Mouse (Mus musculus): ENCODE measurements around the gene Dpf3. TPM values are rescaled to one million over a fixed set of nuclear protein-coding genes. Genes with fewer than 3 reads are reported as not detected.

Dpf3 gene
- polyA plus RNA-seq, 1 experiment from 2014 or later = 23.5 TPM

DNA sequence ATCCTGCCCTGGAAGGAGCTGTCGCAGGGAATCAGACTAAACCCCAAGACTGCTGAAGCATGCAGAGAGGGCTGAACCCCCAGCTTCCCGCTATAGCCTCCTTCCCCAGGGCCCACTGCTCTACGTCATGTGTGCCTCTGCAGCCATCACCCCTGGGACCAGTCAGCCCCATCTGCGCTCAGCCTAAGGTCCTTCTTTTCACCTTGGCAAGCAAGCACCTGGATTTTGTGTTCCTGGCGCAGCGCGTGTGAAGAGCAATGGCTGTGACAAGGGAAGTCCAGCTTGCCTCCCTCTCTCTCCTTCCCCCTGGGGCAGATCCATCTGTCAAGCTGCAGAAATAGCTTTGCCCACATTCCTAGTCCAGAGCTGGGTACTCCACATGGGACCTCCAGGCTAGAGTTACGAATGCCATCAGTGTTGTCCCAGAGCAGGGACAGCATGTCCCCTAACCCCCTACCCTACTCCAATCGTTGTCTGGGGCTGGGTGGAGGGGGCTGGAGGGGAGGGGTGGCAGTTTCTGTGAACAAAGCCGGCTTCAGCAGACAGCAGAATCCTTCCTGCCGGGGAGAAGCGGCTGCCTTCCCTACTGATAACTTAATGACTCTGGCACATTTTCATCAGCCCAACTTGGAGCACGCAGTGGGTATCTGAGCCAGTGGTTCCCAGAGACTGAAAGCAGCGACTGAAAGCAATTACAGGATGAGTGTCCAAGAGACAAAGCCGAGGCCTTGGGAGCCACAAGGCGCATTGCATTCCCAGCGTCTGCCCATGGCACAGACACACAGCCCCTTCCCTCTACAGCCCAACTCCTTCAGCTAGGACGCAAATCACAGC is 185.0 kb downstream of the Dpf3 start:
- Histone ChIP-seq H3K36me3 (ENCODE audit: control insufficient read depth, insufficient read depth, low read length) (no peaks in the 10 kb centered on the region), H3K9ac (ENCODE audit: low read depth, low read length) (0 out of 2 replicates have a peak overlapping the region, but pooled peaks have one; percentile 37), H3K4me2 (replicated peaks; ENCODE audit: low read depth, low read length) (peak overlapping the region; percentile 7; the same call in 1 of the 2 replicates), H3K27ac (ENCODE audit: low read depth, low read length) (peak overlapping the region; percentile 67), H3K27me3 (ENCODE audit: control insufficient read depth, insufficient read depth, low read length) (no peaks in the 10 kb centered on the region), H3K9me3 (ENCODE audit: control insufficient read depth, low read length) (no peaks in the 10 kb centered on the region), H3K4me1 (replicated peaks; ENCODE audit: control insufficient read depth, insufficient read depth, low read length) (peaks cover 7% of the 10 kb centered on the region; the same call in 1 of the 2 replicates), H3K4me3 (ENCODE audit: low read depth, low read length) (no peak overlapping the region)
- peak; percentile 71; the same call in 1 of the 2 replicates for ATAC-seq (ENCODE audit: low FRiP score)
- WGBS = 26% methylated on average over 18 of the region's 18 CpGs
- peak; percentile 53 for DNase-seq (ENCODE audit: low spot score)

DNA sequence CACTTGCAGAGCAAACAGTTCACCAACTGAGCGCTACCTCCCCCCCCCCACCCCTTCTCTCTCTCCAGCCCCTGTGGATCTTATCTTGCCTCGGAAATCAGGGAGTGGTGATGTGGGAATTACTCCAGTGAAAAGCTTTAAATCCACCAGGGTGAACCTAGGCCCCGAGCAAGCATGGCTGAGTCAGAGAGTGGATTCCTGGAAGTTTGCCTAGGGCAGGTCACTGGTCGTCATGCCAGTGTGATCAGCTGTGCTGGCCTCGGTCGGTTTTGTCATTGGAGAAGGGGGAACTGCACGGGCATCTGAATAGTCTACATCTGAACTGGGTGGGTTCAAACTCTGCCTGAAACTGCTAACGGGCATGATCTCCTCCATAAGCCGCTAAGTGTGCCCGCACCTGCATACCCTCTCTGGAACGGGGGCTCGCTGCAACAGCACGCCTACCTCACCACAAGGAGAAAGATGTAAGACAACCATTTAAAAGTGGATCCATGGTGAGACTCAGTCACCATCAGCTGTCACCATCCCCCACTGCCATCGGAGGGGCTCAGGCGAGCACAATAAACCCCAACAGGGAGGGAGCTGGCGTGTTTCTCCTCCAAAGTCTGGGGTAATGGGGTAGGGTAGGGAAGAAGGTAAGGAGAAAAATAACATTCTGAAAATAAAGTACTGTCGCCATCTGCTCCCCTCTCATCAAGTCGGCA is 185.7 kb downstream of the Dpf3 start:
- Histone ChIP-seq H3K27me3 (ENCODE audit: control insufficient read depth, insufficient read depth, low read length) (no peaks in the 10 kb centered on the region), H3K4me2 (replicated peaks; ENCODE audit: low read depth, low read length) (no peak overlapping the region), H3K36me3 (ENCODE audit: control insufficient read depth, insufficient read depth, low read length) (no peaks in the 10 kb centered on the region), H3K9ac (ENCODE audit: low read depth, low read length) (no peak overlapping the region), H3K4me3 (ENCODE audit: low read depth, low read length) (no peak overlapping the region), H3K27ac (ENCODE audit: low read depth, low read length) (peak overlapping the region; percentile 67), H3K9me3 (ENCODE audit: control insufficient read depth, low read length) (no peaks in the 10 kb centered on the region), H3K4me1 (replicated peaks; ENCODE audit: control insufficient read depth, insufficient read depth, low read length) (peaks cover 7% of the 10 kb centered on the region; the same call in 1 of the 2 replicates)
- no peak for ATAC-seq (ENCODE audit: low FRiP score)
- no peak for DNase-seq (ENCODE audit: low spot score)
- 68% methylated on average over 18 of the region's 18 CpGs for WGBS

DNA sequence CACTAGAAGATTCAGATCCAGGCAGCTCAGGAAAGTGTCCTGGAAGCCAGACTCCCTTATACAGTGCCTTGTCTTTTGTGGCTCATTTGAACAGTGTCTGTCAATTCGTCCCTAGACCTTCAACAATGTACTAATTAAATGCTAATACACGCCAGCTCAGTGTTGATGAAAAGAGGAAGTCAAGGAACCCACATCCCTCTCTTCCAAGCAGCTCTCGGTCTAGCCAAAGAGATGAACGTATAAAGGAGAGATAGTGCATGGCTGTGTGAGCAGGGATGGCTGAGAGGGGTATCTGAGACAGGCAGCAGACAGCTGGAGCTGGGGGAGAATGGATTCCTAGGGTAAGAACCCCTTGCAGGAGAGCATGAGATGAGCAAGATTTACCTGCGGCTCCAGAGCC is 189.2 kb downstream of the Dpf3 start:
- Histone ChIP-seq H3K9me3 (ENCODE audit: control insufficient read depth, low read length) (no peaks in the 10 kb centered on the region), H3K27me3 (ENCODE audit: control insufficient read depth, insufficient read depth, low read length) (no peaks in the 10 kb centered on the region), H3K4me3 (ENCODE audit: low read depth, low read length) (no peak overlapping the region), H3K36me3 (ENCODE audit: control insufficient read depth, insufficient read depth, low read length) (no peaks in the 10 kb centered on the region), H3K27ac (ENCODE audit: low read depth, low read length) (no peak overlapping the region), H3K4me1 (replicated peaks; ENCODE audit: control insufficient read depth, insufficient read depth, low read length) (peaks cover 7% of the 10 kb centered on the region; the same call in 1 of the 2 replicates), H3K9ac (ENCODE audit: low read depth, low read length) (no peak overlapping the region), H3K4me2 (replicated peaks; ENCODE audit: low read depth, low read length) (no peak overlapping the region)
- ATAC-seq (ENCODE audit: low FRiP score) (no peak), DNase-seq (ENCODE audit: low spot score) (no peak)
- 82% methylated on average over 5 of the region's 5 CpGs for WGBS

DNA sequence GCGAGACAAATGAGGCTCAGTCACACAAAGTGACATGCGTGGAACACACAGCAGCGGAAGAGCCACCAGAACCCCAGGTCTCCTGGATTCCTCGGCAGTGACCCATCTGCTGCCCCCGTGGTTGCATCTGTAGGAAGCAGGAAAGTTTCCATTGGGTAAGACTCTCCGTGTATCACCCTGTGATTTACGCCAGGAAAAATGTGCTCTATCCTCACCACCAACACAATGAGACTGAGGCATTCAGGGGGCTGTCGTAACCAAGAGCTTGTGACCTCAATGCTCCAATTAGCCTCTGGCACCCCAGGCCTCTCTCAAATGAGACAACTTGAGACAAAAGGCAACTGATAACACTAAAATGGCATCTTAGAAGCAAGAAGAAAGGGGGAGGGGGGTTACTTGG is 192.5 kb downstream of the Dpf3 start:
- ATAC-seq (ENCODE audit: low FRiP score) = no peak
- Histone ChIP-seq H3K27me3 (ENCODE audit: control insufficient read depth, insufficient read depth, low read length) (no peaks in the 10 kb centered on the region), H3K4me2 (replicated peaks; ENCODE audit: low read depth, low read length) (no peak overlapping the region), H3K36me3 (ENCODE audit: control insufficient read depth, insufficient read depth, low read length) (no peaks in the 10 kb centered on the region), H3K9me3 (ENCODE audit: control insufficient read depth, low read length) (no peaks in the 10 kb centered on the region), H3K4me3 (ENCODE audit: low read depth, low read length) (no peak overlapping the region), H3K9ac (ENCODE audit: low read depth, low read length) (no peak overlapping the region), H3K27ac (ENCODE audit: low read depth, low read length) (no peak overlapping the region), H3K4me1 (replicated peaks; ENCODE audit: control insufficient read depth, insufficient read depth, low read length) (no peaks in the 10 kb centered on the region)
- no peak for DNase-seq (ENCODE audit: low spot score)
- 54% methylated on average over 8 of the region's 8 CpGs for WGBS

DNA sequence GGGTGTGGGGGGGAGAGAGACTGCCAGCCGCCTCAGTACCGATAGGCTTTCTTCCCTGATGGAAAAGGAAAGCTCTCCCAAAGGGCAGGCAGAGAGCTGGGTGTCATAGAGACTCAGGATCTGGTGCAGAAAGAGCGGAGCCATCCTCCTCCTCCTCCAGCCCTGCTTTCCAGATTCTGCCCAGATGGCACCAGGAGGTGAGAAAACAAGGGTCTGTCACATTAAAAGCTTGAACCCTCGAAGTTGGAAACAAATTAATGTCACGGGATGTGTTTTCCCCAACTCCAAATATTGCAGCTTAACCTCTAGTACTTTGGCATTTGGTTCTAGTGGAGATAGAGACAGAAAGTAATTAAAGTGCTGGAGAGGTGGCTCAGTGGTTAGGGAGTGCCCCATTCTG is 195.6 kb downstream of the Dpf3 start:
- H3K27ac ChIP-seq (ENCODE audit: low read depth, low read length) = no peak overlapping the region
- no peak for ATAC-seq (ENCODE audit: low FRiP score)
- H3K9me3 ChIP-seq (ENCODE audit: control insufficient read depth, low read length) = no peaks in the 10 kb centered on the region
- no peaks in the 10 kb centered on the region for H3K36me3 ChIP-seq (ENCODE audit: control insufficient read depth, insufficient read depth, low read length)
- no peak for DNase-seq (ENCODE audit: low spot score)
- no peaks in the 10 kb centered on the region for H3K27me3 ChIP-seq (ENCODE audit: control insufficient read depth, insufficient read depth, low read length)
- no peaks in the 10 kb centered on the region for H3K4me1 ChIP-seq (replicated peaks; ENCODE audit: control insufficient read depth, insufficient read depth, low read length)
- no peak overlapping the region for H3K4me3 ChIP-seq (ENCODE audit: low read depth, low read length)
- 71% methylated on average over 5 of the region's 5 CpGs for WGBS
- no peak overlapping the region for H3K4me2 ChIP-seq (replicated peaks; ENCODE audit: low read depth, low read length)
- H3K9ac ChIP-seq (ENCODE audit: low read depth, low read length) = no peak overlapping the region

DNA sequence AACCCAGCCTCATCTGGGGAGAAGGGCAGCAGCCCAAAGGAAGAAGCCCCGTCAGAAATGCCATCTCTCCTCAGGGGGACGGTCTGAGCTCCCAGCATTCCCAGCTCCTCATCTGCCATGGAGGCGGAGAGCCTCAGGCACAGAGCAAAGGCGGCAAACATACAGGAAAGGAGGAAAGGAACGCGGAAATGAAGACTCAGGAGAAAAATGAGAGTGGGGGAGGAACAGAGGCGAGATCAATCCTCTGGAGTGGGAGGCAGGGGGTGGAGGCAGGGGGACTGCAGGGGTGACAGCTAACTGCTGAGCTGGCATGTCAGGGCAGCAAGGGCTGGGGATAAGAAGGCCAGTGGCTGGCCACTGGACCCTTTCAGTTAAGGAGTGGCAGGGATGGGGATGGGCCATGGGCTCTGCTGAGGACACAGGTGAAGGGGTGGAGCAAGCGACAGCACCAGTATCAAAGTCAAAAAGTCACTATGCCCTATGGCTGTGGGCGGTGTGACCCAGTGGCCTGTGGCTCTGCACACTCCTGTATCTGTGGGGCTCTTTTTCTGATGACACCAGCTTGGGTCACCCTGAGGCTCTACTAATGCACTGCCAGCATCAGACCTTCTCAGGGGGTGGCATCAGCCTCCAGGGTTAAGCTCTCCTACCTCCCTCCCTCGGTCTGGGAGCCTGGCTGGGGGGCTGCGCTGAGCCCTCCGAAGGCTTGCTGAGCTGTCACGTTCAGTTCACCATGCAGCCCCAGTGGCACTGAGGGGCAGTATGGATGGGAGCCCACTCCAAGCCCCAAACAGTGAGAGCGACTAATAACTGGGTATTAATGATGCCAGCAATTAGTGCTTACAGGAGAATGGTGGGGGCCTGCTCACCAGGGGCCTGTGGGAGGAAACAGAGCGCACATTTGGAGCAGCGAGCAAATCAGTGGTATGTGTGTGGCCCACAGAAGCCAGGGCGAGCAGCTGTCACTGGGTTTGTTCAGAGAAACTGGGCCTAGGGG is 200.7 kb downstream of the Dpf3 start:
- ATAC-seq (ENCODE audit: low FRiP score) (no peak), DNase-seq (ENCODE audit: low spot score) (no peak)
- Histone ChIP-seq H3K9ac (ENCODE audit: low read depth, low read length) (no peak overlapping the region), H3K4me3 (ENCODE audit: low read depth, low read length) (no peak overlapping the region), H3K27ac (ENCODE audit: low read depth, low read length) (no peak overlapping the region), H3K36me3 (ENCODE audit: control insufficient read depth, insufficient read depth, low read length) (no peaks in the 10 kb centered on the region), H3K4me2 (replicated peaks; ENCODE audit: low read depth, low read length) (no peak overlapping the region), H3K4me1 (replicated peaks; ENCODE audit: control insufficient read depth, insufficient read depth, low read length) (no peaks in the 10 kb centered on the region), H3K27me3 (ENCODE audit: control insufficient read depth, insufficient read depth, low read length) (no peaks in the 10 kb centered on the region), H3K9me3 (ENCODE audit: control insufficient read depth, low read length) (no peaks in the 10 kb centered on the region)
- 73% methylated on average over 17 of the region's 17 CpGs for WGBS

DNA sequence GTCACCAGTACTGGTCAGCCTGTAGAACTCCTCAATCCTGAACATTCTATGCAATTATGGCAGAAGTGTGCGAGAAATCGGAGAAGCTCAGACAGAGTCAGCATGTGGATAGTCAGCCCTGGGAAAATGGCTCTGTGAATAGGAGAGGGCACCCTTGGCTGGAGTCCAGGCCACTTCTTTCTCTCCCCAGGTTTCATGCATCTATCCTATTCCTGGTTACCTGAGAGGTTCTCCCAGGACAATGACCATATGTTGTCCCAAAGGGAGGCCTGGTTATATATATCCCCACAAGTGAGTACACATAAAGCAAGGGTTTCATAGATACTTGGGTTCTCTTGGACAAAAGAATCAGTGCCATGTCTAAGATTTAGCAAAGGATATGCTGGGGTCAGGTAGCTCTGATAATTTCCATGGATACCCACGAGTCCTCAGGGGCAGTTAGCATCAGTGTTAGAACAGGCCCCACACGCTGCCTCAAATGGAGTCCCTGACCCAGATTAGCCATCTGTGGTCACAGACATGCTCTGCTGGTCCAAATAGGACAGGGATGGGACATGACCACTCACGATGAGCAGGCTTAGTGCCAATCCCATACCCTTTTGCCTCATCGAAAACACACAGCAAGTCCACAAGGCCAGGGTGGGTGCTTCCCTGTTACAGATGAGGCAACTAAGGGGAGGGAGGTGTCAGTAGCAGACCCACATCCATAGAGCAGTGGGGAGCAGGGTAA is 203.8 kb downstream of the Dpf3 start:
- Histone ChIP-seq H3K4me3 (ENCODE audit: low read depth, low read length) (no peak overlapping the region), H3K27me3 (ENCODE audit: control insufficient read depth, insufficient read depth, low read length) (no peaks in the 10 kb centered on the region), H3K9ac (ENCODE audit: low read depth, low read length) (no peak overlapping the region), H3K4me2 (replicated peaks; ENCODE audit: low read depth, low read length) (no peak overlapping the region), H3K36me3 (ENCODE audit: control insufficient read depth, insufficient read depth, low read length) (no peaks in the 10 kb centered on the region), H3K27ac (ENCODE audit: low read depth, low read length) (no peak overlapping the region), H3K4me1 (replicated peaks; ENCODE audit: control insufficient read depth, insufficient read depth, low read length) (no peaks in the 10 kb centered on the region), H3K9me3 (ENCODE audit: control insufficient read depth, low read length) (no peaks in the 10 kb centered on the region)
- WGBS = 92% methylated on average over 6 of the region's 6 CpGs
- DNase-seq (ENCODE audit: low spot score) (no peak), ATAC-seq (ENCODE audit: low FRiP score) (no peak)

All from hindbrain, embryonic 11.5 days (tissue).